Mouse (Mus musculus) kidney, postnatal 0 days (tissue): Measurements from ENCODE around the gene Tnpo1. TPM values are rescaled to one million over a fixed set of nuclear protein-coding genes. Genes with fewer than 3 reads are reported as not detected.

ENCODE experiments used
- ATAC-seq: fragments of 200-750 bp; cut with Nextera tagmentation; replicated peaks from 2 replicates; pipeline ENCODE4 v1.8.0; 2017; ENCODE audit warnings: low read depth, moderate number of reproducible peaks, moderate TSS enrichment, moderate library complexity; ENCODE audit not compliant: low FRiP score
- DNase-seq: peaks from one replicate; pipeline ENCODE4 v3.0.0-alpha.2; 2016; ENCODE audit warnings: low spot score
- H3K27ac ChIP-seq: fragments of 300-500 bp; sonication (generic); 2 replicates; pipeline ENCODE4 v1.5.1; 2014; ENCODE audit warnings: mild to moderate bottlenecking
- H3K27me3 ChIP-seq: fragments of 300-500 bp; sonication (generic); 2 replicates; pipeline ENCODE4 v1.6.1; 2014; ENCODE audit warnings: low read length, mixed read lengths; ENCODE audit not compliant: insufficient read depth
- H3K36me3 ChIP-seq: fragments of 300-500 bp; sonication (generic); 2 replicates; pipeline ENCODE4 v1.6.1; 2014; ENCODE audit warnings: low read length, mixed read lengths; ENCODE audit not compliant: insufficient read depth
- H3K4me1 ChIP-seq: fragments of 300-500 bp; sonication (generic); replicated peaks from 2 replicates; pipeline ENCODE4 v1.6.1; 2014; ENCODE audit warnings: antibody characterized with exemption, low read length, mixed read lengths; ENCODE audit not compliant: insufficient read depth
- H3K4me2 ChIP-seq: fragments of 300-500 bp; sonication (generic); 2 replicates; pipeline ENCODE4 v1.6.1; 2014; ENCODE audit warnings: mild to moderate bottlenecking, low read length, moderate library complexity, mixed read lengths
- H3K4me3 ChIP-seq: fragments of 300-500 bp; sonication (generic); replicated peaks from 2 replicates; pipeline ENCODE4 v1.5.1; 2014; ENCODE audit warnings: low read depth, low read length
- H3K9ac ChIP-seq: fragments of 300-500 bp; sonication (generic); 2 replicates; pipeline ENCODE4 v1.6.1; 2014; ENCODE audit warnings: low read depth, low read length
- H3K9me3 ChIP-seq: fragments of 300-500 bp; sonication (generic); replicated peaks from 2 replicates; pipeline ENCODE4 v1.6.1; 2016; ENCODE audit warnings: low read length, inconsistent platforms, mixed read lengths
- CTCF ChIP-seq: IDR thresholded peaks from 2 replicates; pipeline ENCODE4 v1.5.1; 2016; ENCODE audit warnings: antibody characterized with exemption, low read depth, mild to moderate bottlenecking, moderate library complexity
- WGBS: fragments of 180-500 bp; shearing (Covaris S2); extraction: QIAGEN DNeasy Blood & Tissue Kit; methylation state at CpG from one replicate; pipeline ENCODE4 v1.1.7; 2014; 5-methylcytosine and 5-hydroxymethylcytosine counted together
- polyA plus RNA-seq: library from polyadenylated mRNA; unstranded; fragments of >200 nt; fragmentation: Nextera tagmentation; extraction: Ambion mirVana; gene quantifications from 2 replicates; pipeline ENCODE4 v1.2.1, GENCODE M21; 2015

Tnpo1 gene
- polyA plus RNA-seq, 1 experiment from 2014 or later, result 37.8 TPM

GRCm38 (mm10) chr13:98867810-98868209 lies 58.4 kb downstream of the Tnpo1 start:
- Histone ChIP-seq H3K9me3 (no peaks in the 10 kb centered on the region), H3K36me3 (peaks cover 72% of the 10 kb centered on the region), H3K4me3 (no peak overlapping the region), H3K9ac (no peak overlapping the region), H3K27me3 (no peaks in the 10 kb centered on the region), H3K27ac (no peak overlapping the region), H3K4me1 (no peaks in the 10 kb centered on the region), H3K4me2 (no peak overlapping the region)
- DNase-seq (peak; percentile 81), ATAC-seq (0 out of 2 replicates have a peak, but pooled peaks have one; percentile 38)
- peak; percentile 81 for TF ChIP-seq CTCF
- 21% methylated on average over 2 of the region's 2 CpGs for WGBS

- 88% methylated on average over 8 of the region's 8 CpGs for WGBS
- H3K9me3 ChIP-seq, result no peaks in the 10 kb centered on the region
- DNase-seq, result no peak
- TF ChIP-seq CTCF, result no peak
- H3K27ac ChIP-seq, result no peak overlapping the region
- H3K27me3 ChIP-seq, result no peaks in the 10 kb centered on the region
- no peak overlapping the region for H3K4me2 ChIP-seq
- H3K9ac ChIP-seq, result no peak overlapping the region
- ATAC-seq, result no peak
- H3K4me1 ChIP-seq, result no peaks in the 10 kb centered on the region
- H3K36me3 ChIP-seq, result peaks cover 61% of the 10 kb centered on the region
- no peak overlapping the region for H3K4me3 ChIP-seq
These were observed 70.9 kb downstream of the Tnpo1 start for GRCm38 (mm10) chr13:98855291-98855690.

GRCm38 (mm10) chr13:98845794-98846193 lies 80.4 kb downstream of the Tnpo1 start:
- TF ChIP-seq CTCF, result no peak
- no peaks in the 10 kb centered on the region for H3K4me1 ChIP-seq
- no peak overlapping the region for H3K4me3 ChIP-seq
- ATAC-seq, result no peak
- WGBS, result 93% methylated on average over 1 of the region's 1 CpGs
- no peak overlapping the region for H3K4me2 ChIP-seq
- no peaks in the 10 kb centered on the region for H3K9me3 ChIP-seq
- peaks cover 38% of the 10 kb centered on the region for H3K36me3 ChIP-seq
- no peak overlapping the region for H3K27ac ChIP-seq
- no peaks in the 10 kb centered on the region for H3K27me3 ChIP-seq
- H3K9ac ChIP-seq, result no peak overlapping the region
- no peak for DNase-seq

GRCm38 (mm10) chr13:98836423-98837088 lies 89.6 kb downstream of the Tnpo1 start:
- 95% methylated on average over 6 of the region's 6 CpGs for WGBS

DNA sequence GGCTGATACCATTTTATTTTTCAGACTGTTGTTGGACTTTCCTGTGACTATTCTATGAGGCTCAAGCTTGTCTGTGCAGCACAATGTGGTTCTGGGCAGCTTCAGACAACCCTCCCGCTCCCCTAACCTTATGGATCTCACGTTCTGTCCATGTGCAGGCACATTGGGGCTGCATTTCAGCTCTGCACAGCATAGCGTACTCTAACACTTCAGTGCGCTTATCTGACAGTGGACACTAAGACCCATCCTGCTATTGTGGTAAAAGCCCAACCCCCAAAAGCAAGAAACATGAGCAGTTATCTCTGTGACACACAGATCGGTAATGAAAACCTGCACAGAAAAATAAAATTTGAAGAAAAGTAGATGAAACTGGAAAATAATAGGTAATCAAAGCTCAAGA lies 90.4 kb downstream of the Tnpo1 start:
- no peaks in the 10 kb centered on the region for H3K27me3 ChIP-seq
- DNase-seq (no peak), ATAC-seq (no peak)
- no peak overlapping the region for H3K4me3 ChIP-seq
- WGBS, result 93% methylated on average over 5 of the region's 5 CpGs
- peaks cover 11% of the 10 kb centered on the region; the same call in 1 of the 2 replicates for H3K36me3 ChIP-seq
- no peak for TF ChIP-seq CTCF
- H3K4me1 ChIP-seq, result no peaks in the 10 kb centered on the region
- no peak overlapping the region for H3K27ac ChIP-seq
- no peaks in the 10 kb centered on the region for H3K9me3 ChIP-seq
- H3K4me2 ChIP-seq, result no peak overlapping the region
- no peak overlapping the region for H3K9ac ChIP-seq

More at GRCm38 (mm10) chr13:98836423-98837088, 89.6 kb downstream of the Tnpo1 start:
- ATAC-seq (0 out of 2 replicates have a peak, but pooled peaks have one; percentile 21), DNase-seq (peak; percentile 29)
- H3K36me3 ChIP-seq, result peaks cover 17% of the 10 kb centered on the region; the same call in 1 of the 2 replicates
- no peaks in the 10 kb centered on the region for H3K9me3 ChIP-seq
- no peaks in the 10 kb centered on the region for H3K27me3 ChIP-seq
- TF ChIP-seq CTCF, result peak; percentile 60
- H3K4me3 ChIP-seq, result no peak overlapping the region
- no peak overlapping the region for H3K27ac ChIP-seq
- no peaks in the 10 kb centered on the region for H3K4me1 ChIP-seq
- H3K9ac ChIP-seq, result no peak overlapping the region
- H3K4me2 ChIP-seq, result no peak overlapping the region

- no peak for DNase-seq
- Histone ChIP-seq H3K4me1 (no peaks in the 10 kb centered on the region), H3K36me3 (0 out of 2 replicates have a peak, but pooled peaks cover 7% of the 10 kb centered on the region), H3K4me2 (no peak overlapping the region), H3K27me3 (no peaks in the 10 kb centered on the region), H3K9ac (no peak overlapping the region), H3K27ac (no peak overlapping the region), H3K4me3 (no peak overlapping the region), H3K9me3 (no peaks in the 10 kb centered on the region)
- WGBS, result 80% methylated on average over 3 of the region's 3 CpGs
- 0 out of 2 replicates have a peak, but pooled peaks have one; percentile 9 for ATAC-seq
- TF ChIP-seq CTCF, result no peak
These were observed 91.5 kb downstream of the Tnpo1 start for GRCm38 (mm10) chr13:98834723-98835122.
